Mouse (Mus musculus): ENCODE results near the gene Eif2ak4. TPM values are rescaled to one million over a fixed set of nuclear protein-coding genes. Genes with fewer than 3 reads are reported as not detected.

Gene Eif2ak4
- total RNA-seq, 2 experiments from 2014 or later: 12.7 to 16.3 TPM

DNA sequence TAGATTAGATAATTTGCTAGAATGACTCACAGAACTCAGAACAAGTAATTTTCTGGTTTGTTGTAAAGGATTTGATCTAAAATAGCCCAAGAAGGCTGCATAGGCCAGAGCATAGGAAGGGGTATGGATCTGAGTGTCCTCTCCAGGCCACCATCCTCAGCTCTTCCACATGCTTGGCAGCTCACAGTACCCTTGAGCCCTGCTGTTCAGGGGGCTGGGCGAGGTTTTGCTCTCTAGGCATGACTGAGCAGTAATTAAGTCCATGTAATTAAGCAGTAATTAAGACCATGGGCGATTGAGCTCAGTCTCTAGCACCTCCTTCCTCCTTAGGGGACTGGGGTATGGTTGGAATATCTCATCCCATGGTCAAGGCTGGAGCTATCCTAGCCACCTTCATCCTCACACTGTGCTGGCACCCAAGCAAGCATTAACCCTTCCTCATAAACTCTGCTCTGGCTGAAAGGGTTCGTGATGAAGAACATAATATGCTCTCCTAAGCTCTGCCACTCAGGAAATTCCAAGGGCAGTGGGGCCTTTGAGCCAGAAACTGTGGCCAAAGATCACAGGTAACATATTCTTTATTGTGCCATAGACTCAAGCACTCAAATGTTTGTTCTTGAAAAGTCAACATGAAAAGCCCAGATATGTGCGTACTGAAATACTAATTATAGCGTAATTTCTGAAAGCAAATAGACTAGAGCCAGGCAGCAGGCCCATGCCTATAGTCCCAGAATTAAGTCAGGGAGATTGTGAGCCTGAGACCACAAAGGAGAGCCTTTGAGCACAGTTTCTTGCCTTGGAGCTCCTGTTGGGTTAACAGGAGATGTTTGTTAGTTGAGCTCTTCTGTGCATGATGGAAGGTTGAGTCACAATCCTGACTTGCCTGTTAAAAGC, 13.7 kb downstream of the Eif2ak4 start:
- ATAC-seq (replicated peaks; ENCODE audit: poor library complexity, severe bottlenecking): no peak

DNA sequence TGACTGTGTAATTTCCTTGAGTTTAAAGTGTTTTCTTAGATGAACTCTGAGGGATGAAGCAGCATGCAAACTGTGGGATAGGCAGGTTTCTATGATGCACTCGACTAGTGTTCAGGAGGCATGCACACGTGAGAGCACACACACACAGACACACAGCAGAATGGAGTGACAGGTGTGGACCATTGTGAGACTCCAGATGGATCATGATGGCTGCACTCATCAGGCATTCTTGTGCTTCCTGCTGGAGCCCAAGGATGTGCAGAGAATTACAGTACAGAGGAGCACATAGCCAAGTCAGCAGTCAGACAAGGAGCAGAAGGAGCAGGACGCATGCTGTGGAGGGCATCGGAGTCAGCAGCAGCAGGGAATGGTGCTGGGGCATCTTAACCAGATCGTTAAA, 15.9 kb downstream of the Eif2ak4 start:
- no peak; the same call in 1 of the 2 replicates for ATAC-seq (replicated peaks; ENCODE audit: poor library complexity, severe bottlenecking)

DNA sequence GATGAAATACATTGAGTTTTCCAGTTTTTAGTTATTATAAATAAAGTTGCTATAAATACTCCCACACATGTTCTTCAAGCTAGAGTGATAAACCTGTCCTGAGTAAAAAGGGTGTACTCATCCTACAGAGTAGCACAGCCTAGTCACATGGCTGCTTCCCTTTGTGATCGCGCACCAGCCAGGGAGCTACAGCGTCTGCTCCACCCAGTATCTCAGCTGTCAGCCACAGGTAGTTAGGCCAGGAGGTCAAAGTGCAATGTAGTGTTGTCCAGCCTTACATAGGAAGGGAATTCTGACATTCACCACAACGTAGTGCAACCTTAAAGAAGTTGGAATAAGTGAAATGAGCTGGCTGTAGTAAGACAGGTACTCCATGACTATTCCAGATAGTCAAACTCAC, 17.1 kb downstream of the Eif2ak4 start:
- ATAC-seq (replicated peaks; ENCODE audit: poor library complexity, severe bottlenecking): no peak

DNA sequence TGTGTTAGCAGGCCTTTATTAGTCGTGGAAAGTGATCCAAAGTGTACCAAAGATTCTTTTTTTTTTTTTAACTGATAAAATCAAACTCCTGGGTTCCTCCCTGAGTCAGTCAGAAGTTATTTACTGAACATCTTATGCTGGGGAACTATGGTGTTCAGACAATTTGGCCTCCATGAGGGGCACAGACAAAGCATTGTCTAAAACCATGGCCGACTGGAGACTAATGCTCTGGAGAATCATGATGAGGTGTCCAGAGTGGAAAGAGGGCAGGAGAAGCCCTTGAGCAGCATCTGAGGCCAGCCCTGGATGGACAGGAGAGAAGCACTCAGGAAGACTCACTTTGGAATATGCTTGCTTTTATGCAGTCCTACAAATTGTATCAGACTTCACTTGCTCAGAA, 18.4 kb downstream of the Eif2ak4 start:
- ATAC-seq (replicated peaks; ENCODE audit: poor library complexity, severe bottlenecking): no peak

DNA sequence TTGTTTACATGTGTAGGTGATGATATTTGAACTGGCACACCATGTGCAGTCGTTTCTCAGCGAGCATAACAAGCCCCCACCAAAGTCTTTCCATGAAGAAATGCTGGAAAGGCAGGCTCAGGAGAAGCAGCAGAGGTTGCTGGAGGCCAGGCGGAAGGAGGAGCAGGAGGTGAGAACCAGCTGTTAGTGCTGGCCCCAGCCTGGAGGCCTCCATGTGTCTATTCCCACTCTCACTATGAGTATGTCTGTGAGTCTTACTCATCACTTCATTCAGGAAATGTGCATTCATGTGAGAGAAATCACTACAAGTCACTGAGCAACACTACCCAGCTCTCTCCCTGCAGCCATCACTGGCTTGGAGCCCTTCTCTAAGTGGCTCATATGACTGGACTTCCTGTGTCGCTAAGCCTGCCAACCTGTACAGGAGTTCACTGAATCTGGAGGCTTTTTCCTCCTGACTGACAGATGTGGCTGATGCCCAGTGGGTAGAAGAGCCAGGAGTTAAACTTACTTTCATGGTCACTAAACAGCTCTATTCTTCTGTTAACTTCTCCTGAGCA, 20.0 kb downstream of the Eif2ak4 start:
- no peak for ATAC-seq (replicated peaks; ENCODE audit: poor library complexity, severe bottlenecking)

DNA sequence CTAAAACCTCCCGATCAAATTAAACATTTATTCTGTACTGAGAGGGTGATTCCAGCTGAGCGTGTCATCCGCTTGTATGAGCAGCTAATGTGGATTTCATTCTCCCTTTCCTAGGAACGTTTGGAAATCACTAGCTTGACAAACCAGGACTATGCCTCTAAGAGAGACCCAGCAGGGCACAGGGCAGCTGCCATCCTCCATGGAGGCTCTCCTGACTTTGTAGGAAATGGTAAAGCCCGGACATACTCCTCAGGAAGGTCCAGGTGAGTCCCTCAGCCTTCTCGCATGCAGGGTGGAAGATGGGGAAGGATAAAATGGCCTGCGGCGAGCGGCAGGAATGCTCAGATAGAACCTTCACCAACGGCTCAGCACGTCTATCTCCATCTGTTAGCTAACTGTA, 24.4 kb downstream of the Eif2ak4 start:
- ATAC-seq (replicated peaks; ENCODE audit: poor library complexity, severe bottlenecking): no peak

DNA sequence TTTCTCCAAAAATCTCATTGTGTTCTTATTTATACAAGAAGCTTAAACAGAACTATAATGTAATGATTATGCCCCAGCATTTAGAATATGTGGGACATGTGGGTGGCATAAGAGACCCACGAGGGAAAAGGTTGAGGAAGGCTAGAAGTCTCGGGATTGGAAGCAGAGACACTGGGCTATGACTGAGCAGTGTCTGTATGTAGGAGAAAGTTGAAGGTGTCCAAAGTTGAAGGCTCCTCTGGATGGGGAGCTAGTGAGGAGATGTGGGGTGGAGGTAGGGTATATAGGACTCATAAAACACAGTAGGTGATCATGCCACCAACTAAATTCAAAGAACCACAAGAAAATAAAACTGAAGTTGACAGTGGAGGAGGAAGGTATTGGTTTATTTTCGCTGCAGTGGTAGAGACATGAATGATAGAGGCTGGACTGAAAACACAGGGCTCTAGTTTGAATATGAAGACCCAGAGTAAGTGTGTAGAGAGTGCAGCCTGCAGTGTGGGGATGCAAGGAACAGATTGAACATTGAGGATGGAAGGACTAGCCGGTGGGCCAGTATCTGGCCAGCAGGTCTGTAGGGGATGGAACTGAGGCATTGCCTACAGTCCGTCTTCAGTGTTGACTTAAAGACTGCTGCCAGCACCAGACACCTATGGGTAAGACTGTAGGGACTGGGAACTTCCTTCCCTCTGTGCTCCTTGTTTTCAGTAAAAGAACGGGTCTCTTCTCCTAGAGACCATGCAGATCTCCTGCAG, 27.4 kb downstream of the Eif2ak4 start:
- ATAC-seq (replicated peaks; ENCODE audit: poor library complexity, severe bottlenecking): no peak

DNA sequence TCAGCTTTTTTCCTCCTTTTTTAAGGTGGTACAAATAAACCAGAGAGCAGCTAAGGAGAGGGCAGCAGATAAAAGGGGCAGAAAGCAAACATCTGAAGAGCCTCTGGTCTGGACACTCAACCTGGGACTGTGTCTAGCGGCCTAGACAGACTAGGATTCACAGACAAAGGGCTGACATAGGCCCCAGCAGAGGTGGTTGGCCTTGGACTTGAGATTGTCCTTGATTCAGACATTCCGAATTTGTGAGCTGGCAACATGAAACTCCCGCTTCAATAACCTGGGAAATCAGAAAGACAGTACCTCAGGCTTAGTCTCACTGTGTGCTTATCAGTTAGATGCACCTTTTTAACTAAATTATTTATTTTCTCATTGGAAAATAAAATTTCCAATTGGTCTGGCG, 29.7 kb downstream of the Eif2ak4 start:
- no peak for ATAC-seq (replicated peaks; ENCODE audit: poor library complexity, severe bottlenecking)

DNA sequence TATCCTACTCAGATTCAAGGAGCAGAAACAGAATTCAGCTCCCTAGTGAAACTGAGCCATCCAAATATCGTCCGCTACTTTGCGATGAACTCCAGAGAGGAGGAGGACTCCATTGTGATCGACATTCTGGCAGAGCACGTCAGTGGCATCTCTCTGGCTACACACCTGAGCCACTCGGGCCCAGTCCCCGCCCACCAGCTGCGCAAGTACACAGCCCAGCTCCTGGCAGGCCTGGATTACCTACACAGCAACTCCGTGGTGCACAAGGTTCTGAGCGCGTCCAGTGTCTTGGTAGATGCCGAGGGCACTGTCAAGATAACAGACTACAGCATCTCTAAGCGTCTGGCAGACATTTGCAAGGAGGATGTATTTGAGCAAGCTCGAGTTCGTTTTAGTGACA, 33.5 kb downstream of the Eif2ak4 start:
- no peak for ATAC-seq (replicated peaks; ENCODE audit: poor library complexity, severe bottlenecking)

DNA sequence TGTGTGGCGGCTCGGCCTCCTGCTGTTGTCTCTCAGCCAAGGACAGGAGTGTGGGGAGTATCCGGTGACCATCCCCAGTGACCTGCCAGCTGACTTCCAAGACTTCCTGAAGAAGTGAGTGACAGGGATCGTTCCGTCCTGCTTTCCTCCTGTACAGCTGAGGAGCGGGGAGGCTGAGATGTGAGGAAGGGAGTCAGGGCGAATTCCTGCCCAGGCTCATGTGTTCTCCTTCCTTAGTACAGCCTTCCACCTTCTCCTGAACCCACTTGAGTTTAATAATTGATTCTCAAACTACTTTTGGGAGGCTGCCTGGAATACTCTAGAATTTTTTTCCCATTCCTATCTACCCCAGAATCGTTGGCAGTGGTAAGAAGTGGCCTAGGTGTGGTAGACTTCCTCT, 34.0 kb downstream of the Eif2ak4 start:
- no peak for ATAC-seq (replicated peaks; ENCODE audit: poor library complexity, severe bottlenecking)

DNA sequence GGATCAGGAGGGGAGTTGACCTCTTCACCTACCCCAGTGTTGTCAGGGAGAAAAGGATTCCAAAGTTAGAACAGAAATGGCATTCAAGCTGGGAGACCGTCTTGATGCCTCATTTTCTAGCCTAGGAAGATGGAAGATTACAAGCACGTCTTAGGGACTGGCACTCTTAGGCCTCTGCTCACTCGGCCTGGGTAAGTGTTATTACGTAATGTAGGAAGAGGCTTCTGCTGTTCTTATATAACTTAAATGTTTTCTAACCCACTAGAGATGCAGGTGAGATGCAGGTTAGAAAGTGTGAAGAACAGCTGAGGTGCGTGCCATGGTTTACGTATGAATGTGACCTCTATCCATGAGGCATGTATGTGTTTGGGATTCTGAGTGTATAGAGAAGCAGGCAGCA, 39.9 kb downstream of the Eif2ak4 start:
- no peak for ATAC-seq (replicated peaks; ENCODE audit: poor library complexity, severe bottlenecking)

DNA sequence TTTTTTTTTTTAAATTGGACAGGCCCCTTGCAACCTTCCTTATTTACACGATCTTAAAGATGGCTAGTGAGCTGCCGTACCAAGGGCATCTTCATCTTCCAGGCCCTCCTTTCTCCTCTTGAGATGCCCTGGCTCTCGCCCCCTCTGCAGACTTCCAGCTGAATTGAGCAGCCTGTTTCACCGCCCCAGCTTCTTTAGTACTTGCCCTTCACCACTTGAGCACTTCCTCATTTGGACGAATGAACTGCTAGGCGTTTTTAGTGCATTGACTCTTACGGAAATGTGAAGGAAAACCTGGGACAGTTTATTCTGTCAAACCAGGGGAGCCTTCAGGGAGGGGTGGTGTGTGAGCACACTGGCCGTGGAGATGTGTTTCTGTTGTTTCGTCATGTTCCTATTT, 40.9 kb downstream of the Eif2ak4 start:
- ATAC-seq (replicated peaks; ENCODE audit: poor library complexity, severe bottlenecking): peak; percentile 46

DNA sequence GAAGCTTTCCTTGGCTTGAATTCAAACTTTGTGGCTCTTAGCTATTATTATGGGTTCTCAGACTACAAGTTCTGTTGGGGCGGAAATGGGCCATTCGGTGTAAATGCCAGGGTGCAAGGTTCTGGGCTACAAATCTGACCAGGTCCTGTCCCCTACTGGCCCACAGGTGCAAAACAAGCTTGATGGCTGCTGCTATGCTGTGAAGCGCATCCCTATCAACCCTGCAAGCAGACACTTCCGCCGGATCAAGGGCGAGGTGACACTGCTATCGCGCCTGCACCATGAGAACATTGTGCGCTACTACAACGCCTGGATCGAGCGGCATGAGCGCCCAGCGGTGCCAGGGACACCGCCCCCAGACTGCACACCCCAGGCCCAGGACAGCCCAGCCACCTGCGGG, 42.2 kb downstream of the Eif2ak4 start:
- ATAC-seq (replicated peaks; ENCODE audit: poor library complexity, severe bottlenecking): no peak

DNA sequence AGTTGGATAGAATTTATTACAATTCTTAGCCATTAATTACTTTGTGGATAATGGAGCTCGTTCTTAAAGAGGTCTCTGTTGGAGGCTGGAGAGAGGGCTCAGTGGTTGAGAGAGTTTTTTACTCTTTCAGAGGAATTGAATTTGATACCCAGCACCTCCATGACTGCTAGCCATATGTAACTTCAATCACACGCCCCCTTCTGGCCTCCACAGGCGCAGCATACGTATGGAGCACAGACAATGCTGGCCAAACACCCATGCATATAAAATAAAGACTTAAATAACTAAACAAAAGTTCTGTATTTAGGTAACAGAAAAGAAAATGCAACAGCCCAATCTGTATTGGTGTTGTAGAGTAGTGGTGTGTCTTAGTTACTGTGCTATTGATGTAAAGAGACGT, 43.2 kb downstream of the Eif2ak4 start:
- ATAC-seq (replicated peaks; ENCODE audit: poor library complexity, severe bottlenecking): peak; percentile 50; the same call in 1 of the 2 replicates

DNA sequence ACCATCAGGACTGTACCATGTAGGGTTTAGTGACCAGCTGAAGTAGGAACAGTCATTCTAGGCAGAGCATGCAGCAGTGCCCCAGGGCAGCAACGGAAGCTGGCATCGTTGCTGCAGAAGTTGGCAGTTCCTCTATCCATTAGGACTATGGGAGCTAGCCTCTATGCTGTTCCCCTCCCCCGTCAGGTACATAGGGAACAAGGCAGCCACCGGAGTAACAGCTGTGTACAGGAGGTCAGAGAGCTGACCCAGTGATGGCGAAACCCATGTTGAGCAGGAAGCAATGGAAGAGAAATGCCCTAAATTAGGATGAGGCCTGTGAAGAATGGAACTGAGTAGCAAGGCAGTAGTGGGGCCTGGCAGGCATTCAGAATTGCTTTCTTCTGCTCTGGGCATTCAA, 53.8 kb downstream of the Eif2ak4 start:
- peak; percentile 48 for ATAC-seq (replicated peaks; ENCODE audit: poor library complexity, severe bottlenecking)

DNA sequence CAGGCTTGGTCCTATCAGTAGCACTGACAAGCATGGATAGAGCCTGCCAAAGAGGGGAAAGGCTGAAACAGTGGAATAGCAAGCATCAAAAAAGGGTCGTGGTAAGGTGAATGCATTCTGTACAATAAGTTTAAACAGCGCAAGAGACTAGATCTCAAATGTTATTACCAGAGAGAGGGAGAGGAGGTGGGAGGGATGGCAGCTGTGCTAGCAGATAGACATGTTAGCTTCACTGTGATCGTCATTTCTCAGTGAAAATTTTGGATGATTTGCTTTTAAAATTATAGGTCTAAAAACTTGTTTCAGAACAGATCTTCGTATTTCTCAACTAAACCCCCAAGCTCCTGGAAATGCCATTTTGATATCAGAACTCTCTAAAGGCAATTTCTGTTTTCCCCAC, 54.3 kb downstream of the Eif2ak4 start:
- no peak for ATAC-seq (replicated peaks; ENCODE audit: poor library complexity, severe bottlenecking)

DNA sequence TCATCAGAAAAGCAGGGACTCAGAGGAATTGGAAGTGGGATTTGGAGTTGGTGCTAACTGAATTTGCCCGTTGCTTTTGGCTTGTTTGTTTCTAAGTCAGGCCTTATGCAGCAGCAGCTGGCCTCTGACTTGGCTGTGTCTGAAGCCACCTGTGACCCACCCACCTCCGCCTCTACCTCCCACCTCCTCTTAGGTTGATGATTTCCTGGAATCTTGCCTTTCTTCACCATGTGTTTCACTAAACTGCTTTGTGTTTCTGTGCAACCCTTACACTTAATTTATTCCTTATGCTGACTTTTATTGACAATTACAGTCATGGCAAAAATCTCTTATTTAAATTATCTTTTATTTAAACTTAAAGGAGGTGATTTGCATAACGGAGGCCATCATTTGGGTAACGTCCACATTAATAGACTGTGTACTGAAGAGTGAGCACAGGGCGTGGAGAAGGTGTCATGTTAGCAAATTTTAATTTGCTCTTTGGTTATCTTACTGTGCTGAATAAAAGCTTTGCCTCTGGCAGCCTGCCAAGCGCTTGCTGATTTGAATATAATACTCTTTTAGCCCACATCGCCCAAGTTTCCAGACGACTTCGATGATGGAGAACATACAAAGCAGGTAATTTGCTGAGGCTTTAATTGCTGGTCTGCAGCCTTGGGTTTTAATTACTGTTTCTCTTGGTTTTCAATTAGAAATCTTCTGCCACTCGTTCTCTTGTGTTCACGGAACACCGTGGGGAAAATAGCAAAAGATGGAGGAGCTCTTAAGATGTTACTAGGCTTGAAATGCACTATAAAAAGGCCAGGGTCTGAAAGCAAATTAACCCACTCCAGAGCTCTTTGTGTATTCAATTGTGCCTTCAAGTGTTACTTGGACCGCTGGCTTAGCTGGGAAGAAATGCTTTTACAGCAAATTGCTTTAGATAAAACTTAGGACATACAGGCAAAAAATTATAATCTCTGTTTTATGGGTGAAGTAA, 57.6 kb downstream of the Eif2ak4 start:
- ATAC-seq (replicated peaks; ENCODE audit: poor library complexity, severe bottlenecking): no peak

DNA sequence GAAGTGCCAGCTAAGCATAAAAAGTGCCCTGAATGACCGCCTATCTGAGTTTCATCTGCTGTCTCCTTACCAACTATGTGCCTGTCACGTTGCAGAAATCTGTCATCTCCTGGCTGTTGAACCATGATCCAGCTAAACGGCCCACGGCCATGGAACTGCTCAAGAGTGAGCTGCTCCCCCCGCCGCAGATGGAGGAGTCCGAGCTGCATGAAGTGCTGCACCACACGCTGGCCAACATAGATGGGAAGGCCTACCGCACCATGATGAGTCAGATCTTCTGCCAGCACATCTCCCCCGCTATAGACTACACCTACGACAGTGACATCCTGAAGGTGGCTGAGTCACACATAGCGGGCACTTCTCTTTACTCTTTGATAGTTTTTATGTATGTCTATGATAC, 59.8 kb downstream of the Eif2ak4 start:
- ATAC-seq (replicated peaks; ENCODE audit: poor library complexity, severe bottlenecking): no peak

DNA sequence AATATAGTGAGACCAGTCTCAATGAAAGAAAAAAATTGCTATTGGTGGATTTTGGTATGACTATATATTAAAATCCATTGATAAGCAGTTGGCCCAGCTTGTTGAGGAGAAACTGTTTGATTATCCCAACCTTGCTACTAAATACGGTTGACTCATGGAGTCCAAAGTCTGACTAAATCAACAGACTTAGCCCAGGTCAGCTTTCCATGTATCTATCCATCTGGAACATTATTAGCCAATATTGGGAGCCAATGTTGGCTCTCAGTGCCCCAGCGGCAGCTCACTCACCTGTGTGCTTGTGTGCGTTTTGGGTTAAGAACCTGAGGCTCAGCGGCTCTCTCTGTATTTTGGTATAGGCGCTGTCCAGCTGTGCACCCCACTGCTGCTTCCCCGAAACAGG, 62.6 kb downstream of the Eif2ak4 start:
- ATAC-seq (replicated peaks; ENCODE audit: poor library complexity, severe bottlenecking): no peak

DNA sequence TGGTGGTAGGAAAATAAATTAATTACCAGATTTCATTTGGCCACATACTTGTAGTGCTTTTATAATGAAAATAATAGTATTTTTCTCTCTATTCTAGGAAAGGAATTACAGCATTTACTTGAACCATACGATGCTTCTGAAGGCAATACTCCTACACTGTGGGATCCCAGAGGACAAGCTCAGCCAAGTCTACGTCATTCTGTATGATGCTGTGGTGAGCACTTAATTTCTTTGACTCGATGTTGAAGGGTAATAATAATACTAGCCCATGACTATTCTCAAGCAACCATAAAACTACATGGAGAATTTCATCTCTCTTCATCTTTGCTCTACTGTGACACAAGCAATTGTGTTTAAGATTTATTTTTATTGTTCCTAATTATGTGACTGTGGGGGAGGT, 68.6 kb downstream of the Eif2ak4 start:
- ATAC-seq (replicated peaks; ENCODE audit: poor library complexity, severe bottlenecking): no peak
